Mouse (Mus musculus): ENCODE data around the gene Ddah1. TPM values are rescaled to one million over a fixed set of nuclear protein-coding genes. Genes with fewer than 3 reads are reported as not detected.
A peak's percentile ranks its signal among the peaks of the same experiment; 100 is the strongest.

Ddah1 gene
- total and polyA plus RNA-seq, 3 experiments: 4.5 to 5.9 (median 5.4) TPM

- H3K79me2 ChIP-seq (replicated peaks; ENCODE audit: control insufficient read depth, insufficient read depth, low read length): no peaks in the 10 kb centered on the region
- H3K4me3 ChIP-seq: no peak overlapping the region
- intact Hi-C loops (cut with DNase I): no loop called here
- peaks cover 4% of the 10 kb centered on the region; the same call in 1 of the 2 replicates for H3K4me1 ChIP-seq (ENCODE audit: control insufficient read depth, insufficient read depth, low read length)
- TF ChIP-seq CTCF (IDR thresholded peaks at IDR 0.05) (no peak), EP300 (IDR thresholded peaks at IDR 0.05; ENCODE audit: insufficient read depth, low read depth, low read length) (no peak), POLR2A (IDR thresholded peaks at IDR 0.05; ENCODE audit: insufficient read depth, low read depth, low read length) (no peak)
- H3K9ac ChIP-seq (ENCODE audit: low read depth, low read length): no peak overlapping the region
- DNase-seq: no peak
- H3K27ac ChIP-seq: no peak overlapping the region
- WGBS: 93% methylated on average over 7 of the region's 7 CpGs
- H3K27me3 ChIP-seq (ENCODE audit: control insufficient read depth, insufficient read depth, low read length): no peaks in the 10 kb centered on the region
- no peaks in the 10 kb centered on the region for H3K36me3 ChIP-seq (ENCODE audit: control insufficient read depth, insufficient read depth, low read length)
Observed at GRCm38 (mm10) chr3:145789114-145789513, 30.6 kb downstream of the Ddah1 start.

- H3K27me3 ChIP-seq (ENCODE audit: control insufficient read depth, insufficient read depth, low read length): no peaks in the 10 kb centered on the region
- intact Hi-C loops (cut with DNase I): no loop called here
- no peaks in the 10 kb centered on the region for H3K36me3 ChIP-seq (ENCODE audit: control insufficient read depth, insufficient read depth, low read length)
- DNase-seq: no peak
- H3K27ac ChIP-seq: no peak overlapping the region
- no peak overlapping the region for H3K4me3 ChIP-seq
- no peak for TF ChIP-seq CTCF (IDR thresholded peaks at IDR 0.05)
- TF ChIP-seq POLR2A (IDR thresholded peaks at IDR 0.05; ENCODE audit: insufficient read depth, low read depth, low read length): no peak
- no peak for TF ChIP-seq EP300 (IDR thresholded peaks at IDR 0.05; ENCODE audit: insufficient read depth, low read depth, low read length)
- no peaks in the 10 kb centered on the region for H3K79me2 ChIP-seq (replicated peaks; ENCODE audit: control insufficient read depth, insufficient read depth, low read length)
- H3K9ac ChIP-seq (ENCODE audit: low read depth, low read length): no peak overlapping the region
- H3K4me1 ChIP-seq (ENCODE audit: control insufficient read depth, insufficient read depth, low read length): peaks cover 4% of the 10 kb centered on the region; the same call in 1 of the 2 replicates
- 61% methylated on average over 3 of the region's 3 CpGs for WGBS
Observed at GRCm38 (mm10) chr3:145790233-145790632, 31.8 kb downstream of the Ddah1 start.

GRCm38 (mm10) chr3:145790709-145791108 lies 32.2 kb downstream of the Ddah1 start:
- no peaks in the 10 kb centered on the region for H3K79me2 ChIP-seq (replicated peaks; ENCODE audit: control insufficient read depth, insufficient read depth, low read length)
- DNase-seq: no peak
- no peak overlapping the region for H3K9ac ChIP-seq (ENCODE audit: low read depth, low read length)
- H3K27ac ChIP-seq: no peak overlapping the region
- H3K4me3 ChIP-seq: no peak overlapping the region
- WGBS: 83% methylated on average over 4 of the region's 4 CpGs
- peaks cover 4% of the 10 kb centered on the region; the same call in 1 of the 2 replicates for H3K4me1 ChIP-seq (ENCODE audit: control insufficient read depth, insufficient read depth, low read length)
- TF ChIP-seq CTCF (IDR thresholded peaks at IDR 0.05): no peak
- TF ChIP-seq POLR2A (IDR thresholded peaks at IDR 0.05; ENCODE audit: insufficient read depth, low read depth, low read length): no peak
- no peak for TF ChIP-seq EP300 (IDR thresholded peaks at IDR 0.05; ENCODE audit: insufficient read depth, low read depth, low read length)
- no peaks in the 10 kb centered on the region for H3K27me3 ChIP-seq (ENCODE audit: control insufficient read depth, insufficient read depth, low read length)
- no peaks in the 10 kb centered on the region for H3K36me3 ChIP-seq (ENCODE audit: control insufficient read depth, insufficient read depth, low read length)
- intact Hi-C loops (cut with DNase I): no loop called here

GRCm38 (mm10) chr3:145794355-145794754 lies 35.9 kb downstream of the Ddah1 start:
- Histone ChIP-seq H3K79me2 (replicated peaks; ENCODE audit: control insufficient read depth, insufficient read depth, low read length) (no peaks in the 10 kb centered on the region), H3K9ac (ENCODE audit: low read depth, low read length) (no peak overlapping the region), H3K27me3 (ENCODE audit: control insufficient read depth, insufficient read depth, low read length) (no peaks in the 10 kb centered on the region), H3K4me3 (no peak overlapping the region), H3K4me1 (ENCODE audit: control insufficient read depth, insufficient read depth, low read length) (peaks cover 3% of the 10 kb centered on the region), H3K36me3 (ENCODE audit: control insufficient read depth, insufficient read depth, low read length) (no peaks in the 10 kb centered on the region), H3K27ac (no peak overlapping the region)
- intact Hi-C loops (cut with DNase I): no loop called here
- DNase-seq: no peak
- no peak for TF ChIP-seq POLR2A (IDR thresholded peaks at IDR 0.05; ENCODE audit: insufficient read depth, low read depth, low read length)
- no peak for TF ChIP-seq EP300 (IDR thresholded peaks at IDR 0.05; ENCODE audit: insufficient read depth, low read depth, low read length)
- 98% methylated on average over 10 of the region's 10 CpGs for WGBS

GRCm38 (mm10) chr3:145795896-145796295 lies 37.4 kb downstream of the Ddah1 start:
- intact Hi-C loops (cut with DNase I): no loop called here

GRCm38 (mm10) chr3:145798042-145798441 lies 39.6 kb downstream of the Ddah1 start:
- H3K27ac ChIP-seq: peak overlapping the region; percentile 9; the same call in 1 of the 2 replicates

More at GRCm38 (mm10) chr3:145795896-145796295, 37.4 kb downstream of the Ddah1 start:
- H3K27me3 ChIP-seq (ENCODE audit: control insufficient read depth, insufficient read depth, low read length): no peaks in the 10 kb centered on the region
- no peaks in the 10 kb centered on the region for H3K79me2 ChIP-seq (replicated peaks; ENCODE audit: control insufficient read depth, insufficient read depth, low read length)
- no peak overlapping the region for H3K4me3 ChIP-seq
- H3K36me3 ChIP-seq (ENCODE audit: control insufficient read depth, insufficient read depth, low read length): no peaks in the 10 kb centered on the region
- peaks cover 3% of the 10 kb centered on the region for H3K4me1 ChIP-seq (ENCODE audit: control insufficient read depth, insufficient read depth, low read length)
- no peak overlapping the region for H3K9ac ChIP-seq (ENCODE audit: low read depth, low read length)
- TF ChIP-seq POLR2A (IDR thresholded peaks at IDR 0.05; ENCODE audit: insufficient read depth, low read depth, low read length) (no peak), CTCF (IDR thresholded peaks at IDR 0.05) (no peak), EP300 (IDR thresholded peaks at IDR 0.05; ENCODE audit: insufficient read depth, low read depth, low read length) (no peak)
- no peak for DNase-seq
- no peak overlapping the region for H3K27ac ChIP-seq
- WGBS: 91% methylated on average over 7 of the region's 7 CpGs

More at GRCm38 (mm10) chr3:145798042-145798441, 39.6 kb downstream of the Ddah1 start:
- H3K4me1 ChIP-seq (ENCODE audit: control insufficient read depth, insufficient read depth, low read length): peaks cover 5% of the 10 kb centered on the region
- H3K9ac ChIP-seq (ENCODE audit: low read depth, low read length): no peak overlapping the region
- TF ChIP-seq POLR2A (IDR thresholded peaks at IDR 0.05; ENCODE audit: insufficient read depth, low read depth, low read length): no peak
- TF ChIP-seq EP300 (IDR thresholded peaks at IDR 0.05; ENCODE audit: insufficient read depth, low read depth, low read length): no peak
- no peak for TF ChIP-seq CTCF (IDR thresholded peaks at IDR 0.05)
- H3K36me3 ChIP-seq (ENCODE audit: control insufficient read depth, insufficient read depth, low read length): no peaks in the 10 kb centered on the region
- H3K4me3 ChIP-seq: no peak overlapping the region
- no peaks in the 10 kb centered on the region for H3K27me3 ChIP-seq (ENCODE audit: control insufficient read depth, insufficient read depth, low read length)
- intact Hi-C loops (cut with DNase I): no loop called here
- 72% methylated on average over 10 of the region's 10 CpGs for WGBS
- no peaks in the 10 kb centered on the region for H3K79me2 ChIP-seq (replicated peaks; ENCODE audit: control insufficient read depth, insufficient read depth, low read length)
- no peak for DNase-seq
